Mouse (Mus musculus) heart, adult 9 months (tissue): ENCODE results near the gene Ankib1.
"Not testable (repeated sequence)": the region's sequence is repeated elsewhere in the genome, so short reads cannot be mapped to it uniquely, and the experiment has no call there.

Experiments
- DNase-seq, 2 experiments: peaks; one replicate each; pipeline ENCODE4 v3.0.0; 2022; ENCODE audit warnings: low spot score in 2 of 2

The Ankib1 gene

GRCm38 (mm10) chr5:3802433-3803291, at the start of gene Ankib1, which contains the start of gene Krit1:
Gene Ankib1, minus strand, starts transcription at chr5:3802925.
Gene Krit1, plus strand, starts transcription at chr5:3803184.
- DNase-seq, result peak; percentile 87 to 89

- no peak for DNase-seq
These were observed 42.3 kb upstream of the Ankib1 start, which contains the start of gene Lrrd1 for GRCm38 (mm10) chr5:3845026-3845425. Gene Lrrd1, plus strand, starts transcription at chr5:3845173.

DNA sequence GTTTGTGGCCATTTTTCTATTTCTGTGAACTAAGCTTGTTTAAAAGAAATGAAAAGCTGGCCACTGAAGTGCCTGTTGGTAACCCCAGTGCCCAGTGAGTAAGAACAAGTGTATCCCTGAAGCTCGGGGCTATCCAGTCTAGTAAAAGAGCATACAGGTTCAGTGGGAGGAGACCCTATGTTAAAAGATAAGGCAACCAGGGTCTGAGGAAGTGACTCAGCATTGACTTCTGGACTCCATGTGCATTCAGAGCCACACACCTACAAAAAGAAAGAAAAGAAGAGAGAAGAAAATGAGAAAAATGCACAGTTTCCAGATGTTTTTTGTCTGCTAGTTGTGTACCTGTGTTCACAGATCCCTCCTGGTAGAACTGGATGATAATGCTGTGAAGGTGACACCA, 31.4 kb upstream of the Ankib1 start:
- no peak for DNase-seq

DNA sequence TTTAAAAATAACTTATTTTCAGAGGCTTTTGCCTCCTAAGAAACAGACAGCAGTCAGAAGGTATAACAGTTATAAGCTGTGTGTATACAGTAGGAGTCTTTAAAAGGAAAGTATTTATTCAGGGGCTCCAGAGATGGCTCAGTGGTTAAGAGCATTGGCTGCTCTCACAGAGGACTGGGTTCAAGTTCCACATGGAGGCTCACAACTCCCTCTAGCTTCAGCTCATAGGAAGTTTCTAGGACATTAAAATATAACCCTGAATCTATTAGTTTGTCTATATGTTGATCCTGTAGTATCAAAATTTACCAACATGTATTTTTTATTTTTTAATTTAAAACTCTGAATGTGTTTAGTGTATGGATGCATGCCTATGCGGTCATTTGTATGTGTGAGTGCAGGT, 5.7 kb upstream of the Ankib1 start:
- no peak for DNase-seq

GRCm38 (mm10) chr5:3803292-3804165, 804 bp upstream of the Ankib1 start:
- DNase-seq, result peak in 1 of 2 experiments; percentile 3

GRCm38 (mm10) chr5:3801672-3802432, 873 bp downstream of the Ankib1 start:
- DNase-seq, result no peak

- no peak for DNase-seq
These were observed 1.8 kb downstream of the Ankib1 start for GRCm38 (mm10) chr5:3800881-3801280.

GRCm38 (mm10) chr5:3800041-3800440, 2.7 kb downstream of the Ankib1 start:
- no peak for DNase-seq

- DNase-seq, result not testable (repeated sequence)
These were observed 4.1 kb downstream of the Ankib1 start for GRCm38 (mm10) chr5:3798656-3799055.

- not testable (repeated sequence) for DNase-seq
These were observed 5.6 kb downstream of the Ankib1 start for GRCm38 (mm10) chr5:3797101-3797500.

GRCm38 (mm10) chr5:3791048-3791447, 11.7 kb downstream of the Ankib1 start:
- DNase-seq, result no peak

DNA sequence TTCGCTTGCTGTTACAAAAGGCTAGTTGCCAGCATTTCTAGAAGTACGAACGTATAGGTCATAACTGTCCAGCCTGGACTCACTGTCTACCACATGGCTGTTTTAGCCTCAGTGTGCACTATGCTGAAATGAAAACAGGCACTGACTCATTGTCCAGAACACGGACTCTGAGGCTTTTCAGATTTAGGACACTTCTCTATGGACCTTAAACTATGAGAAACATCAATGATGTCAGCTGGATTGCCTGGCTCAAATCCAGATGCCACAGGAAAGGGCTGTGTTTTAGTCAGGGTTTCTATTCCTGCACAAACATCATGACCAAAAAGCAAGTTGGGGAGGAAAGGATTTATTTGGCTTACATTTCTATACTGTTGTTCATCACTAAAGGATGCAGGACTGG, 15.2 kb downstream of the Ankib1 start:
- DNase-seq, result no peak

DNA sequence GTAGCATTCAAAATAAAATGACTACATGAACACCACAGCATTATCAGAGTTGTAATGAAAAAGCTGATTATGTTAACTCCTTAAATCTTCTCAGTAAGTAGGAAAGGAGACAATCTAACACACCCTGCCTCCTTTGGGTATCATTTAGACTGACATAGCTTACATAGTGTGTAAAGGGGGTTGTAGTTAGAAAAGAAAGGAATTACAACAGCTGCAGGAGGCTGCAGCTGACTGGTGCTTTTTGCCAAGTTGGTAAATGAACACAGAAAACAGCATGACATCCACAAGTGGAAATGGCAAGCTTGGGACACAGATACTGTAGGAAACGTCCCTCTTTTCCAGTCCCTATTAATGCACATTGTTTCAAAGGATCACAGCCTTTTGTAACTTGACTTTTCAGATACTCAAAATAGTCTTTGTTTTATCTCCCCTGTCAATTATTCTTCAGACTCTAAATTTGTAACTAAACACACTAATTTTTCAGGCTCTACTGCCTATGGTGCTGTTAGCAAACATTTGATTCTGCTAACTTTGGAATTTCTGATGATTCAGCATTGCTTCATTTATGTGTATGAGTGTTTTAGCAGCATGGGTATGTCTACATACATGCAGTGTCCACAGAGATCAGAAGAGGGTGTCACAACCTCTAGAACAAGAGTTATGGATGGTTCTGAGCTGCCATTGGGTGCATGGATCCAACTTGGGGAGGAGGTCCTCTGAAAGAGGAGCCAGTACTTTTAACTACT, 17.8 kb downstream of the Ankib1 start:
- DNase-seq, result no peak

DNA sequence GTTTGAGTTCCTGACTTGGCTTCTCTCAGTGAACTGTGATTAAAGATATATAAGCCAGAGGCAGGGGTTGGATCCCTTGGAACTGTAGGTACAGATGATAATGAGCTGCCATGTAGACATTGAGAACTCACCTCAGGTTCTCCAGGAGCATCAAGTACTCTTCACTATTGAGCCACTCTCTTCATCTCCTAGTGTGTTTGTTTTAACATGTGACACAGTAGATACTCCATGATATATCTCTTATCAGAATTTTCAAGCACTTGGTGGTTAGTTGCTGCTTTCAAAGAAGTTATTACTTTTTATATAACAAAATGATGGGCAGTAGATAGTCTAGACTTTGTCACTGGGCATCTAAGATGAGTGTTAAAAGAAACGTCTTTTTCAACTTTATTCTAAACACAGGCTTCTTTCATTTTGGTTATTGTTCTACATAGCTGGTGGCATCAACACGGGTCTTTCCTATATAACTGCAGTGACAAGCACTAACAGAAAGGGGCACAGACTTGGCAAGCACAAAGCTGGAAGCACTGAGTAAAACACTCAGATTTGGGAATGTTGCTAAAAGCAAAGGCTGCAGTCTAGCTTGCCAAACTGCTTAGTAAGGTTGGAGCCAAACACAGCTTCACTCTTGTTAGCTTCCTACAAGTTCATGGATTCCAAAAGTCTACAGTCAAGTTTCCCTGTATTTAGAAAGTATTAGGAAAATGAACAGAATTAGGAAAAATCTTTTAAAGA, 18.6 kb downstream of the Ankib1 start:
- no peak for DNase-seq

GRCm38 (mm10) chr5:3782670-3783069, 20.1 kb downstream of the Ankib1 start:
- no peak for DNase-seq

DNA sequence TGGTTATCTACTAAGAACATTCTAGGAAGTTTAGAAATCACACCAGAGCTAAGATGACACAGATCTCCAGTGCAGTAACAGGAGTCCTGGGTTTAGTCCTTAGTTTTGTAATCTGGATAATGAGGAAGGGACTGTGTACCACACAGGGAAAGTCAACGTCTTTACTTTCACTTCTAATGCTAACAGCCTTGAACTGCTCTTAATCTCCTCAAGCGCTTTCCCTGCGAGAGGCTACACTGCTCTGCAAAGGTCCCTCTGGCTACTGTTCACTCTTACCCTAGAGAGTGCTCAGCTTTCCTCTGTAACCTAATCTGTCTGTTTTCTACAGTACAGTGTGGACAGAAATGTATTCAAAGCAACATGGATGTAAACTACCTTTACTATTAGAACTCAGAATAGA, 30.7 kb downstream of the Ankib1 start:
- DNase-seq, result no peak

- no peak for DNase-seq
These were observed 31.2 kb downstream of the Ankib1 start for GRCm38 (mm10) chr5:3771512-3771911.

DNA sequence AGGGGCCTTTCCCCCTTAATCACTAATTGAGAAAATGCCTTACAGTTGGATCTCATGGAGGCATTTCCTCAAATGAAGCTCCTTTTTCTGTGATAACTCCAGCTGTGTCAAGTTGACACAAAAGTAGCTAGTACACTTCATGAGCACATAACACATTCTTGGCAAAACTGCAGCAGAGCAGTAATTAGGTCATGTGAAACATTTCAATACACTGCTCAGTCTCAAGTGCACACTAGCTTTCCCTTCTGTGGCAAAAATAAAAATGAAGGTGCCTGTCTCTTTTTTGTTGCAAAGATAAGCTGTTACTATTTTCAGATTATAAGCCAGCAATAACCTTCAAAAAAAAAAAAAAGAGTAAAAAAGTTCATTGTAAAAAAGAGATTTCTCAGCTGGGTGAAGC, 52.2 kb downstream of the Ankib1 start:
- DNase-seq, result not testable (repeated sequence)

- not testable (repeated sequence) for DNase-seq
These were observed 69.9 kb downstream of the Ankib1 start for GRCm38 (mm10) chr5:3732846-3733245.

GRCm38 (mm10) chr5:3728820-3729219, 73.9 kb downstream of the Ankib1 start:
- DNase-seq, result no peak
